Mouse (Mus musculus) bone marrow macrophage, adult 2 months (primary cell): Measurements from ENCODE around the gene Pacrg. TPM values are rescaled to one million over a fixed set of nuclear protein-coding genes. Genes with fewer than 3 reads are reported as not detected.

Experiments
- H3K27ac ChIP-seq: 2 replicates; pipeline ENCODE4 v1.5.1; 2012; ENCODE audit warnings: low read depth, low read length; ENCODE audit not compliant: insufficient read depth
- H3K4me1 ChIP-seq: 2 replicates; pipeline ENCODE4 v1.6.1; 2012; ENCODE audit warnings: low read length; ENCODE audit not compliant: control insufficient read depth, insufficient read depth
- H3K4me3 ChIP-seq: 2 replicates; pipeline ENCODE4 v1.5.1; 2012; ENCODE audit warnings: mild to moderate bottlenecking, low read length, moderate library complexity; ENCODE audit not compliant: insufficient read depth
- CTCF ChIP-seq: IDR thresholded peaks from 2 replicates; pipeline ENCODE4 v1.5.1; 2012; ENCODE audit warnings: low read depth, mild to moderate bottlenecking, low read length, moderate library complexity
- POLR2A ChIP-seq: IDR thresholded peaks from 2 replicates; pipeline ENCODE4 v1.6.1; 2012; ENCODE audit warnings: mild to moderate bottlenecking, low read depth, low read length, borderline replicate concordance
- polyA plus RNA-seq: library from polyadenylated mRNA; stranded (reverse); fragments of >200 nt; gene quantifications from 2 replicates; pipeline ENCODE4 v1.2.4, GENCODE M21; 2012; ENCODE audit not compliant: missing spikeins, insufficient read depth, insufficient read length

The Pacrg gene
- polyA plus RNA-seq, 1 experiment = 3.2 TPM

DNA sequence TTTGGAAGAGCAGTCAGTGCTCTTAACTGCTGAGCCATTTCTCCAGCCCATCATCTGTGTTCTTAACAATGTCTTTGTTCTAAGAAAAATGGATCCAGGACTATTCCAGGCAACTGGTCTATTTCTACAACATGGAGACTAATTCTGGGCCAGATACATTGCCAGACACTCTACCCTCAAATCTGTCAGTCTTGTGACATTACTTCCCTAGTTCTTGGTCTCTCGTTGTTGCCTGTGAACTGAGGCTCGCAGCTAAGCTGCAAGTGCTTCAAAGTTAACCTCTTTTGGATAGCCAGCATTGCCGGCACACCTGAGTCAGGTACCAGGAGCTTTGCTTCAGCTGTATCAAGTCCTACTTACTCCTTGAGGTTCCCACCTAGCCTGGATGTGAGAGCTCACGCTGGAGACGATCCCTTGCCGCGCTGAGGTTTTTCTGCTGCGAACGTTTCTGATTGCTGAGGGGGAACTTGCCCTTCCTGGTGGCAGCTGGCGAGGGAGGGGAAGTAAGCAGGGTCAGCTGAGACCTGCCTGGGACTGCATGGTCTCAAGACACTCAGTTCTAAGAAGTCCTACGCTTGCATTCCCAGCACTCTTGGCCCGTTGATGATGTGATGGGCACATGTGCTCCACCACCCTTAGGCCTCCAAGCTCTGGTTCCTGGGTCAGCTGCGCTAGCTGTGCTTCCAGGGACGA lies 447.6 kb downstream of the Pacrg start:
- H3K4me1 ChIP-seq = peaks cover 43% of the 10 kb centered on the region
- peak overlapping the region; percentile 55 for H3K4me3 ChIP-seq
- H3K27ac ChIP-seq = peak overlapping the region; percentile 96
- TF ChIP-seq POLR2A (no peak), CTCF (no peak)

DNA sequence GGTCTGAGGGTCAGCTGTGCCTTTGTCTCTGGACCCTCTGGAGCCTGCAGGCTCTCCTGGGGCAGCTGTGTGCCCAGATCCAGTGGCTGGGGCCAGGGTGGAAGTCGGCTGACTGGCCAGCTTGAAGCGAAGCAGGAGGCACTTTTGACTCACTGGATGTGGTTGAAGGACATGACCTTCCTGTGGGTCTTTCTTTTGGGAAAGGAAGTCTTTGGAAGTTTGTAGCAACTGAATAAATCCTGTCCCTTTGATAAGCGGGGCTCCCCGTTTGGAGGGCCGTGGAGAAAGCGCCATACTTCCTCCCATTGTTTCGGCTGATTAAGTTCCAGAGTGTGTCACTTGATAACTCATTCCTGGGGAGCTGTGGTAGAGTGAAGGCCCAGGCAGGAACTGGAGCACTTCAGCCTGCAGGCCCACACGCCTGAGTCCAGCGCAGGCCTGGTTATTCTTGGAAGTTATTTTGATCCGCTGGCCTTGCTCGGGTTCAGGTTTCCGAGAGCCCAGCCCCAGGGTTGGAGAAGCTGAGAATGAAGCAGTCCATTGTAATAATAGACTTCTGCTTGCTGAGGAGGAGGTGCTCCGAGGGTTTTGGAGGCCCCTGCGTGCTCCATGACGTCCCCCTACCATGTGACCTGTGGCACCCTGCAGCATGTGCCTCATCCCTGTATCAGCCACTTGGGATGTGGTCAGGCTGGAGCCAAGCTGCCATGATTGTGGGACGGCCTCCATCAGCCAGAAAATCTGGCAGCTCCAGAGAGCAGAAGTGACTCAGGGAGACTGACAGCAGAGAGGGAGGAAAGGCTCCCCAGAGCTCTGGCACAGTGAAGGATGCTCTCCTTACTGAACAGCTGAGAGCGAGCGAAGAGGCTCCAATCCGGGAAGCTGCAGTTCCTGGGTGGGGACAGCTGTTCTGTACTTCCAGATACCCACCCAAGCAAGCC lies 449.6 kb downstream of the Pacrg start:
- H3K4me1 ChIP-seq = peaks cover 43% of the 10 kb centered on the region
- H3K27ac ChIP-seq = no peak overlapping the region
- TF ChIP-seq CTCF = no peak
- TF ChIP-seq POLR2A = no peak
- H3K4me3 ChIP-seq = no peak overlapping the region

DNA sequence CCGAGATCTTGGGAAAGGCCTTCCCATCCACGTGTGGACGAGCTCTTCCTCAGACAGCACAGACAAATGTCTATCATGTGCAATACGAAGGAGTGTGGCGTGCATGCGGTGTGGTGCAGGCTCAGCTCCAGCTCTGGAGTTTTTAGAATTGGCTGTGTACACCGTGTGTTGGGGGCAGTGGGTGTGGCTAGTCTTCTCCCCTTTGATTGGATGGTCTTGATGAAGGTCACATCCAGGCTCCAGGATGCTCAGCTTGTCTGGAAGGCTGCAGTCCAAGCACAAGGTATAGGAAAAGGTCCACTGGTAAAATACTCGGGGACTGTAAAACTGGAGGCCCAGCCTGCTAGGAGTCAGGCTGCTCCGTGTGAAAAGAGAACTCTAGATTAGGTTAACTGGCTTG lies 450.4 kb downstream of the Pacrg start:
- Histone ChIP-seq H3K27ac (no peak overlapping the region), H3K4me3 (no peak overlapping the region), H3K4me1 (peaks cover 36% of the 10 kb centered on the region)
- no peak for TF ChIP-seq POLR2A
- no peak for TF ChIP-seq CTCF

DNA sequence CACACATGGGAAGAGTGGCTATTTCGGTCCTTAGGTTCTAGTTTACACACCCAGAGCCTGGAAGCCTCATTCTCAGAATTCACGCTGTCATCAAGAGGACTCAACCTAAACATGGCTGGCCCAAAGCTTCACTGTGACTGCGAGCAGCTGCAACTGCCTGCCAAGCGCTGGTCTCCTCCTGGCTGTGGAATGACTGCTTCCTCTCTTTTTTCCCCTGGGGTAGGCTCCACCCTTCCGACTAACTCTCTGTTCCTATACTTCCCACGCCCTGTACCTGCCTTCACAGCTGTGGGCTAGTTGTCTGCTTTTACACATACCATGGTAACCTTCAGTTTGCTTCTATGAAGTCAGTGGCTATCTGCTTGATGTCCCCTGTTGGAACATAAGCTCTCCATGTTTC lies 453.6 kb downstream of the Pacrg start:
- H3K4me3 ChIP-seq = no peak overlapping the region
- no peak for TF ChIP-seq CTCF
- TF ChIP-seq POLR2A = no peak
- peaks cover 27% of the 10 kb centered on the region for H3K4me1 ChIP-seq
- no peak overlapping the region for H3K27ac ChIP-seq

DNA sequence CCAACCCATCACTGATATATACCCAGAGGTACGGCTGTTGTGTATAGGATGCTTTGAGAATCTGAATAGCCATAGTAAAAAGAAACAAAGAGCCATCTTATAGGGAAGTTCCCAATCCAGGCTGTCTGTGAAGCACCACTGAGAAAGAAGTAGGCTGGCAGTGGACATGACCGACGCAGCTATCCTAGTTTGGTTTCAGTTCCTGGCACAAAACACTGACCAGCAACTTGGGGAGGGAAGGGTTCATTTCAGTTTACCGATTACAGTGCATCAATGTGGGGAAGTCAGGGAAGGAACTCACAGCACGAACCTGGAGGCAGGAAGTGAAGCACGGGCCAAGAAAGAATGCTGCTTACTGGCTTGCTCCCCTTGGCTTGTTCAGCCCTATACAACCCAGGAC lies 456.7 kb downstream of the Pacrg start:
- no peak overlapping the region for H3K4me3 ChIP-seq
- H3K4me1 ChIP-seq = peaks cover 14% of the 10 kb centered on the region
- TF ChIP-seq CTCF (no peak), POLR2A (no peak)
- peak overlapping the region; percentile 54 for H3K27ac ChIP-seq

DNA sequence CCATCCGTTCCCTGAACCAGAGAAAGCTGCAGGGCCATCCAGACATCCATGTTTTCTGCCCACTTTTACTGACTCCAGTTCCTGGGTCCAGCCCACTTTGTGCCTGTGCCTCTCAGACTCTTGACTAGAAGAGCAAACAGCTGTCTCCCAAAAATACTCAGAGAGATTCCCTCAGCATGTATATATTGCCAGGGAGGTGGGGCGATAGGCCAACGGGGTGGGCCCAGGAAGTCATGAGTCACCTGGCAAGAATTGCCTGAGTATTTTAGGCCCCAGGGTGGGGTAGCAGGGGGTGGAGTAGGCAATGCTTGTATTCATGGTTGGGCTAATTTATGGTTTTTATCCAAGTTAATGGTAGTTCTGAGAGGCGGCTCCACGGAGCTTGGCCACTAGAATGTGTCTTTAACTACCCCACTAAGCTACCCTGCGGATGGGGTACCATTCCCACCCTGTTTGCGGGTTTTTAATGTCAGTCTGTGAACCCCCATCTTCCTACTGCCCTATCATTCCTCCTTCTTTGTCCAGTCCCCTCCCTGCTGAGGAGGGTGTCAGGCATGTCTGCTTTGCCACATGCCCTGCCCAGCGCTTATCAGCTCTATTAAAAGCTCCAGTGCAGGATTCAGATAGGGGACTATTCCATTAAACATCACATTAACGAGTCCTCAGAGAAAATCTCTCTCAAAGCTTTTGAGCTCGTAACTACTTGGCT lies 461.5 kb downstream of the Pacrg start:
- Histone ChIP-seq H3K4me1 (peaks cover 7% of the 10 kb centered on the region), H3K27ac (no peak overlapping the region), H3K4me3 (no peak overlapping the region)
- no peak for TF ChIP-seq CTCF
- no peak for TF ChIP-seq POLR2A

DNA sequence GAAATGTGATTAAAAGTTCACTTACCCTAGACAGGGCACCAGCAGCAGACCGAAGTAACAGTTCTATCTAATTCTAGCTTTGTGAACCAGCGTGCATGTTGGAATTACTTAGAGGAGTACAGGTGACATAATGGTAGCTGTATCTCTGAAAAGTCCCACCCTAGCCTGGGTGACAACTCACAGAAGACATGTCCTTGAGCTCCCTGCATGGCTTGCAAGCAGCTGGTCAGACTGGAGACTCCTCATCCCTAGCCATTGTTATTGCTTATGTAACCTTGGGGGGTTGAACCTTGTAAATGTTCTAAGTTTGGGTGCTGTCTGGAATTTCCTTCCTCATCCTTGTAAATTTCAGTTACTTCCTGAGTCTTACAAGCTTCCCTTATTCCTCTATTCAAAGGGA lies 462.5 kb downstream of the Pacrg start:
- peaks cover 3% of the 10 kb centered on the region for H3K4me1 ChIP-seq
- TF ChIP-seq CTCF = no peak
- TF ChIP-seq POLR2A = no peak
- no peak overlapping the region for H3K4me3 ChIP-seq
- no peak overlapping the region for H3K27ac ChIP-seq

DNA sequence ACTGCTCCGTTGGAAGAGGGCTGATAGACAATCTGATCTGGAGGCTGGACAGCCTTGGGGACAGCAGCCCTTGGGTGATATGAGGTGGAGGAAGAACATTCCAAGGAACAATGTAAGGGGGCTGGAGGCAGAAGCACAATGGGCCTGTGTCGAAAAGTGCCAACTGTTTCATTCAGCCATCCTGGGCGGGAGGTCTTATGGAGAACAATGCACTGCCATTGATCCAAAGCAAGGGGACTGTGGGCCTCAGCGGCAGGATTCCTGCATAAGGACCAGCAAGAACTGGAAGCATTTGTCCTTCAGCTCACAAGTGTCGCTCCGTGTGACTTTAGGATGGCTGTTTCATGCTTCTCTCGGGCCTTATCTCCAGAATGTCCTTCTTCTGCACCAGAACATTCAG lies 465.8 kb downstream of the Pacrg start:
- TF ChIP-seq CTCF (no peak), POLR2A (no peak)
- H3K4me1 ChIP-seq = peaks cover 28% of the 10 kb centered on the region
- no peak overlapping the region for H3K27ac ChIP-seq
- no peak overlapping the region for H3K4me3 ChIP-seq

DNA sequence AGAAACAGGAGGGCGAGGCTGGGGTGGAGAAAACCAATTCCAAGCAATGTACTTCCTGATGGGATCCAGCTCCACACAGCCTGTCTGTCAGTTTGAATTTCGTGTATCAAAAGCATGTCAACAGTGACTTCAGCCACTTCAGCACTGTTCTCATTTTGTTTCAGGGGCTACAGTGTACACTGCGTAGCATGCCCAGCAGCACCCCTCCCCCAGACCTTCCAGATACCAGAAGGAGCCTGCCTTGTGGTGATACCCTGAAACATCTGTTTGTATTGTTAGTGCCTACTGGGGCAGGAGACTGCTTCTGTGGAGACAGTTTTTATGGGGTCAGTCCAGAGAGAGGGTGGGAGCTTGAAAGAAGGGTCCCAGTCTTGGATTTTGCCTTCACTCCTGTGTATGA lies 466.4 kb downstream of the Pacrg start:
- no peak for TF ChIP-seq CTCF
- no peak for TF ChIP-seq POLR2A
- Histone ChIP-seq H3K4me3 (no peak overlapping the region), H3K27ac (no peak overlapping the region), H3K4me1 (peaks cover 30% of the 10 kb centered on the region)
